Mouse (Mus musculus): ENCODE measurements around the gene Arsg.

GRCm38 (mm10) chr11:109574604-109575003, 101.4 kb downstream of the Arsg start:
- TF ChIP-seq POLR2A (IDR thresholded peaks at IDR 0.05; ENCODE audit: insufficient read depth, low read depth, low read length) (no peak), CTCF (IDR thresholded peaks at IDR 0.05; ENCODE audit: insufficient read depth, low read depth, low read length) (no peak)
